Mouse (Mus musculus): ENCODE measurements around the gene Iqsec2. TPM values are rescaled to one million over a fixed set of nuclear protein-coding genes. Genes with fewer than 3 reads are reported as not detected.
"Not testable (repeated sequence)": the region's sequence is repeated elsewhere in the genome, so short reads cannot be mapped to it uniquely, and the experiment has no call there.

The Iqsec2 gene
- total RNA-seq, 2 experiments from 2014 or later, result 5.1 to 9.0 TPM

DNA sequence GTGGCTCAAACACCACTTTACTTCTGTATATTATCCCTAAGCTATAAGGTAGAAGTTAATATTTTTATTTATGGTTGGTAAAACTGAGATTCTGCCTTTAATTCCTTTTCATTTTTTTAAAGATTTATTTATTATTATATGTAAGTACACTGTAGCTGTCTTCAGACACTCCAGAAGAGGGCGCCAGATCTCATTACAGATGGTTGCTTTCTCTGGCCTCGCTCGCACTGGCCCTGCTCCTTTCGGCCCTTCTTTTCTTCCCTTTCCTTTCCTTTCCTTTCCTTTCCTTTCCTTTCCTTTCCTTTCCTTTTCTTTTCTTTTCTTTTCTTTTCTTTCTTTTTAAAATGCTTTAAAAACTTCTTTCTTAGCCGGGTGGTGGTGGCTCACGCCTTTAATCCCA is 99.1 kb downstream of the Iqsec2 start:
- not testable (repeated sequence) for ATAC-seq (ENCODE audit: poor library complexity, severe bottlenecking)

DNA sequence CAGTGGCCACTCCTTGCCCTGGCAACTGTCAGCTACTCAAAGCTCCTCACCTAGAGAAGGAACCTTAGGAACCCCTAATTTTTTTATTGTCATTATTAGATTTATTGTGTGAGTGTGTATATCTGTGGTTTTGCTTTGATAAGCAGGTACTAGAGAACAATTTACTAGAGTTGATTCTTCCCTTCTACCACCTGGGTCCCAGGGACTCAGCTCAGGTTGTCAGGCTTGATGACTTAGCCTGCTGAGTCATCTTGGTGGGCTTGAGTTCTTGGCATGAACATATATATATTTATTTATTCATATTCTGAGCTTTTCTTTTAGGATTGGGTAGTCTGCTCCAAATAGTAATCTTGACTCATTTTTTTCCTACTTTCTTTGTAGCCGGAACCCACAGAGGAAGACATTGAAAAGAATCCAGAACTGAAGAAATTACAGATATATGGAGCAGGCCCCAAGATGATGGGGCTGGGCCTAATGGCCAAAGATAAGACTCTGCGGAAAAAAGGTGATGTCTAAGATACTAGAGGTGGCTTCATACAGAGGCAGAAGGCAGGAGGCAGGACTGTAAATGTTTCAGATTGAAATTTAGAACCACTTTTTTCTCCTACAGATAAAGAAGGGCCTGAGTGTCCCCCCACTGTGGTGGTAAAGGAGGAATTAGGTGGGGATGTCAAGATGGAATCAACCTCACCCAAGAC is 100.6 kb downstream of the Iqsec2 start:
- ATAC-seq (ENCODE audit: poor library complexity, severe bottlenecking), result no peak

DNA sequence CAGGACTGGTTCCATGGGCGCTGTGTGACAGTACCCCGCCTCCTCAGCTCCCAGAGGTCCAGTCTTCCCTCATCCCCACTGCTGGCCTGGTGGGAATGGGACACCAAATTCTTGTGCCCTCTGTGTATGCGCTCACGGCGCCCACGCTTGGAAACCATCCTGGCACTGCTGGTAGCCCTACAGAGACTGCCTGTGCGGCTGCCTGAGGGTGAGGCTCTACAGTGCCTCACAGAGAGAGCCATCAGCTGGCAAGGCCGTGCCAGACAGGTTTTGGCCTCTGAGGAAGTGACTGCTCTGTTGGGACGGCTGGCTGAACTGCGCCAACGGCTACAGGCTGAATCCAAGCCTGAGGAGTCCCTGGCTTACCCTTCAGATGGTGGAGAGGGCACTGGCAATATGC is 127.1 kb downstream of the Iqsec2 start:
- ATAC-seq (ENCODE audit: poor library complexity, severe bottlenecking), result no peak

Other genes with a start within 250 kb of the Iqsec2 start
- 106 and 108 TPM in 2 replicates for gene Hsd17b10, start 142.4 kb upstream of the Iqsec2 start, total RNA-seq (2015)
- gene Hsd17b10, start 142.4 kb upstream of the Iqsec2 start, total RNA-seq (2017), result 71.6 and 78.5 TPM in 2 replicates
- 0.21 and 3.3 TPM in 2 replicates for gene Ribc1, start 128.0 kb upstream of the Iqsec2 start, total RNA-seq (2015)
- 1.7 and 2.3 TPM in 2 replicates for gene Ribc1, start 128.0 kb upstream of the Iqsec2 start, total RNA-seq (2017)
- gene Smc1a, start 127.8 kb upstream of the Iqsec2 start, total RNA-seq (2015), result 82.3 and 93.0 TPM in 2 replicates
- 237 and 247 TPM in 2 replicates for gene Smc1a, start 127.8 kb upstream of the Iqsec2 start, total RNA-seq (2017)
- 21.1 and 21.9 TPM in 2 replicates for gene Kdm5c, start 88.8 kb downstream of the Iqsec2 start, total RNA-seq (2015)
- 29.1 and 31.0 TPM in 2 replicates for gene Kdm5c, start 88.8 kb downstream of the Iqsec2 start, total RNA-seq (2017)
- gene Kantr, start 183.2 kb downstream of the Iqsec2 start, total RNA-seq (2015), result 18.1 and 20.6 TPM in 2 replicates
- 3.4 and 7.9 TPM in 2 replicates for gene Kantr, start 183.2 kb downstream of the Iqsec2 start, total RNA-seq (2017)
- 4.3 and 9.1 TPM in 2 replicates for gene Tspyl2, start 198.2 kb downstream of the Iqsec2 start, total RNA-seq (2015)
- 9.7 and 23.0 TPM in 2 replicates for gene Tspyl2, start 198.2 kb downstream of the Iqsec2 start, total RNA-seq (2017)
- not detected in 2 replicates for gene Gpr173, start 224.4 kb downstream of the Iqsec2 start, total RNA-seq (2015)
- not detected in 2 replicates for gene Gpr173, start 224.4 kb downstream of the Iqsec2 start, total RNA-seq (2017)

All from megakaryocyte, adult 5-6 weeks (primary cell).